Mouse (Mus musculus) liver, embryonic 14.5 days (tissue): ENCODE data around the gene Nop9. TPM values are rescaled to one million over a fixed set of nuclear protein-coding genes. Genes with fewer than 3 reads are reported as not detected.

Experiments used
- ATAC-seq: fragments of 200-750 bp; cut with Nextera tagmentation; 2 replicates; pipeline ENCODE4 v1.8.0; 2017; ENCODE audit warnings: moderate number of reproducible peaks, mild to moderate bottlenecking, moderate library complexity; ENCODE audit not compliant: insufficient read depth
- DNase-seq, 3 experiments: peaks; one replicate each; pipeline ENCODE4 v3.0.0-alpha.2; 2012 to 2013; ENCODE audit warnings: low read depth in 3 of 3, low spot score in 3 of 3
- H3K27ac ChIP-seq: fragments of 300-500 bp; sonication (generic); 2 replicates; pipeline ENCODE4 v1.5.1; 2014; ENCODE audit warnings: moderate library complexity, mild to moderate bottlenecking, control low read depth, inconsistent platforms
- H3K27me3 ChIP-seq: fragments of 300-500 bp; sonication (generic); 2 replicates; pipeline ENCODE4 v1.6.1; 2014; ENCODE audit warnings: mild to moderate bottlenecking, low read length, moderate library complexity; ENCODE audit not compliant: control insufficient read depth, insufficient read depth
- H3K36me3 ChIP-seq: fragments of 300-500 bp; sonication (generic); replicated peaks from 2 replicates; pipeline ENCODE4 v1.6.1; 2014; ENCODE audit warnings: low read depth; ENCODE audit not compliant: control insufficient read depth, insufficient read depth
- H3K4me1 ChIP-seq, 2 experiments: fragments of 200-500 bp in 1 of 2; fragments of 300-500 bp in 1 of 2; sonication (generic) in 1 of 2; replicated peaks; 2 replicates each; pipeline ENCODE4 v1.6.1; 2012 to 2014; ENCODE audit warnings: antibody characterized with exemption in 1 of 2, inconsistent platforms in 1 of 2, low read length in 1 of 2; ENCODE audit not compliant: control insufficient read depth in 2 of 2, insufficient read depth in 2 of 2
- H3K4me2 ChIP-seq: fragments of 300-500 bp; sonication (generic); 2 replicates; pipeline ENCODE4 v1.6.1; 2014; ENCODE audit warnings: low read depth, mild to moderate bottlenecking, control low read depth, moderate library complexity
- H3K4me3 ChIP-seq, 2 experiments: fragments of 200-500 bp in 1 of 2; fragments of 300-500 bp in 1 of 2; sonication (generic) in 1 of 2; 2 replicates each; pipeline ENCODE4 v1.5.1; 2012 to 2014; ENCODE audit warnings: low read depth in 2 of 2, low read length in 2 of 2, mild to moderate bottlenecking in 2 of 2, control low read depth in 1 of 2, inconsistent platforms in 1 of 2, moderate library complexity in 1 of 2; ENCODE audit not compliant: insufficient read depth in 1 of 2
- H3K9ac ChIP-seq: fragments of 300-500 bp; sonication (generic); replicated peaks from 2 replicates; pipeline ENCODE4 v1.6.1; 2014; ENCODE audit warnings: mild to moderate bottlenecking, control low read depth, moderate library complexity
- H3K9me3 ChIP-seq: fragments of 300-500 bp; sonication (generic); 2 replicates; pipeline ENCODE4 v1.6.1; 2016; ENCODE audit warnings: low read length, mixed read lengths; ENCODE audit not compliant: control insufficient read depth
- CTCF ChIP-seq: IDR thresholded peaks from 2 replicates; pipeline ENCODE4 v1.5.1; 2016; ENCODE audit warnings: antibody characterized with exemption, low read depth, control low read depth
- EP300 ChIP-seq: IDR thresholded peaks from 2 replicates; pipeline ENCODE4 v1.6.1; 2016; ENCODE audit warnings: antibody characterized with exemption, low read depth
- WGBS: fragments of 180-500 bp; shearing (Covaris S2); extraction: QIAGEN DNeasy Blood & Tissue Kit; methylation state at CpG from one replicate; pipeline ENCODE4 v1.1.7; 2014; ENCODE audit not compliant: insufficient replicate concordance; 5-methylcytosine and 5-hydroxymethylcytosine counted together
- polyA plus RNA-seq, 2 experiments: library from polyadenylated mRNA; depleted of rRNA in 1 of 2; stranded (reverse) in 1 of 2; unstranded in 1 of 2; fragments of >200 nt; fragmentation: Nextera tagmentation in 1 of 2; extraction: Ambion mirVana in 1 of 2; gene quantifications; 2 replicates each; pipeline versions ENCODE4 v1.2.1 to v1.2.3; 2012 to 2014

Nop9 gene
- polyA plus RNA-seq, 2 experiments = 13.2 to 20.8 TPM

DNA sequence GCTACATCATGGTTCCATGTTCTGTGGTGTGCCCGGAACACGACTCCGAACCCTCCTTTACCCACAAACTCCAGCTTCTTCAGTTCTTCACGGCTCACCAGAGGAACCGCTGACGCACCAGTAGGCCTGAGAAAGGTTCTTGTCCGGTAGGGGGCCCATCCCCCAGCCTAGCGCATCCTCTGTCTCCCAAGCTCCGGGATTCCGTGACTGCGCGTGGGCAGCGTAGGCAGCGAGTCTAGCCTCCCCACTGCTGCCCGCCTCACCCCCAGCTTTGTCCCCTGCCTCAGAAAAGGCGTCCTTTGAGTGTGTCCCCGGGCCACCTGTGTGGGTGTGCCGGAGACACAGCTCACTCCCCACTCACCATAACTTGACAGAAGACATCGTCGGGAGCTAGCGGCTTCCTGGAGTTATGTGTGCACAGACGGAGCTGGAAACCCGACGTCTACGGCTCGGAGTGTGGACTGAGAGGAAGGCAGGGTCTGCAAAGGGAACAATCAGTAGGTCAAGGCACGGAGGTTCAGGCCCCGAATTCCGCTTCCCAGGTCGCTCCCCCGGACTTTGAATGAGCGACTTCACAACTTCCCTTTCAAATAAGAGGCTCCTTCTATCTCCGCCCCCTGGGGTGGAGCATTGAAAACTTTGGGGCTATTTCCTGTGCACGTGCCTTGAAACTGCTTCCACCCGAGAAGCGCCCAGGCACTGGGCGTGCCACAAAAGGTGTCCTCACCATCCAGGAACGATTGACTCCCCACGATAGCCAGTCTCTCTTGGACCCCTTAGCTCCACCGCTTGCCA, 43.0 kb downstream of the Nop9 start, which contains the start of gene Ripk3:
Gene Ripk3 (minus strand): TSS at position 610 of the 795 bp plus-strand sequence.
- Histone ChIP-seq H3K4me2 (peak within 1 kb of the TSS; percentile 91), H3K36me3 (no peaks in the 10 kb centered on the region), H3K9me3 (no peaks in the 10 kb centered on the region), H3K4me1 (peaks cover 0 to 7% of the 10 kb centered on the region in 2 experiments; a peak in 3 of 4 replicates), H3K4me3 (peak within 1 kb of the TSS; percentile 63 to 77), H3K9ac (peak within 1 kb of the TSS; percentile 48), H3K27ac (no peak within 1 kb of the TSS), H3K27me3 (peaks cover 7% of the 10 kb centered on the region)
- ATAC-seq = peak; percentile 65; the same call in 1 of the 2 replicates
- TF ChIP-seq EP300 (no peak), CTCF (peak; percentile 36)
- peak; percentile 35 to 57 (median 43) for DNase-seq
- WGBS = 4% methylated on average over 40 of the region's 40 CpGs

GRCm38 (mm10) chr14:55793461-55793860, 48.0 kb downstream of the Nop9 start:
- no peak overlapping the region for H3K27ac ChIP-seq
- H3K9me3 ChIP-seq = no peaks in the 10 kb centered on the region
- WGBS = 38% methylated on average over 2 of the region's 2 CpGs
- no peak for TF ChIP-seq CTCF
- TF ChIP-seq EP300 = no peak
- DNase-seq (no peak), ATAC-seq (no peak)
- no peak overlapping the region for H3K4me3 ChIP-seq
- no peak overlapping the region for H3K9ac ChIP-seq
- no peak overlapping the region for H3K4me2 ChIP-seq
- H3K4me1 ChIP-seq = peaks cover 3 to 8% of the 10 kb centered on the region in 2 experiments
- no peaks in the 10 kb centered on the region for H3K36me3 ChIP-seq
- no peaks in the 10 kb centered on the region for H3K27me3 ChIP-seq

- no peak overlapping the region for H3K9ac ChIP-seq
- H3K4me3 ChIP-seq = no peak overlapping the region
- peaks cover 3 to 6% of the 10 kb centered on the region in 2 experiments for H3K4me1 ChIP-seq
- H3K27ac ChIP-seq = no peak overlapping the region
- H3K36me3 ChIP-seq = no peaks in the 10 kb centered on the region
- H3K9me3 ChIP-seq = no peaks in the 10 kb centered on the region
- no peaks in the 10 kb centered on the region for H3K27me3 ChIP-seq
- no peak for TF ChIP-seq CTCF
- TF ChIP-seq EP300 = no peak
- H3K4me2 ChIP-seq = no peak overlapping the region
- DNase-seq (no peak), ATAC-seq (no peak)
- WGBS = 52% methylated on average over 2 of the region's 2 CpGs
Observed at GRCm38 (mm10) chr14:55793946-55794345, 48.5 kb downstream of the Nop9 start.

- WGBS = 52% methylated on average over 15 of the region's 15 CpGs
- no peak overlapping the region for H3K4me2 ChIP-seq
- no peak overlapping the region for H3K9ac ChIP-seq
- H3K9me3 ChIP-seq = no peaks in the 10 kb centered on the region
- ATAC-seq = no peak
- H3K36me3 ChIP-seq = no peaks in the 10 kb centered on the region
- no peaks in the 10 kb centered on the region for H3K27me3 ChIP-seq
- H3K27ac ChIP-seq = no peak overlapping the region
- no peak for DNase-seq
- no peak overlapping the region for H3K4me3 ChIP-seq
- TF ChIP-seq CTCF (no peak), EP300 (no peak)
- H3K4me1 ChIP-seq = peaks cover 3 to 6% of the 10 kb centered on the region in 2 experiments
Observed at GRCm38 (mm10) chr14:55795380-55796163, 50.1 kb downstream of the Nop9 start.

Other genes with a start within 250 kb of the Nop9 start
Only the 30 nearest of the 35 such genes appear.
- 25.4 and 30.9 TPM in 2 replicates for gene Dcaf11, start 185.7 kb upstream of the Nop9 start, polyA plus RNA-seq (2012; rRNA removed)
- gene Dcaf11, start 185.7 kb upstream of the Nop9 start, polyA plus RNA-seq (2014; fragmentation: Nextera tagmentation; extraction: Ambion mirVana) = 47.5 and 51.2 TPM in 2 replicates
- gene A730061H03Rik, start 185.3 kb upstream of the Nop9 start, polyA plus RNA-seq (2012; rRNA removed) = 0.95 and 1.3 TPM in 2 replicates
- gene A730061H03Rik, start 185.3 kb upstream of the Nop9 start, polyA plus RNA-seq (2014; fragmentation: Nextera tagmentation; extraction: Ambion mirVana) = 1.8 and 2.1 TPM in 2 replicates
- gene Fitm1, start 170.1 kb upstream of the Nop9 start, polyA plus RNA-seq (2012; rRNA removed) = 0.19 and 0.38 TPM in 2 replicates
- 0.37 and 0.58 TPM in 2 replicates for gene Fitm1, start 170.1 kb upstream of the Nop9 start, polyA plus RNA-seq (2014; fragmentation: Nextera tagmentation; extraction: Ambion mirVana)
- gene Psme1, start 167.6 kb upstream of the Nop9 start, polyA plus RNA-seq (2012; rRNA removed) = 32.0 and 51.1 TPM in 2 replicates
- gene Psme1, start 167.6 kb upstream of the Nop9 start, polyA plus RNA-seq (2014; fragmentation: Nextera tagmentation; extraction: Ambion mirVana) = 99.9 and 103 TPM in 2 replicates
- gene Emc9, start 160.4 kb upstream of the Nop9 start, polyA plus RNA-seq (2012; rRNA removed) = 19.2 and 20.3 TPM in 2 replicates
- gene Emc9, start 160.4 kb upstream of the Nop9 start, polyA plus RNA-seq (2014; fragmentation: Nextera tagmentation; extraction: Ambion mirVana) = 32.8 and 33.0 TPM in 2 replicates
- gene Psme2, start 154.6 kb upstream of the Nop9 start, polyA plus RNA-seq (2012; rRNA removed) = 36.2 and 56.0 TPM in 2 replicates
- 181 and 190 TPM in 2 replicates for gene Psme2, start 154.6 kb upstream of the Nop9 start, polyA plus RNA-seq (2014; fragmentation: Nextera tagmentation; extraction: Ambion mirVana)
- gene Rnf31, start 154.0 kb upstream of the Nop9 start, polyA plus RNA-seq (2012; rRNA removed) = 6.2 and 6.5 TPM in 2 replicates
- 6.6 and 7.6 TPM in 2 replicates for gene Rnf31, start 154.0 kb upstream of the Nop9 start, polyA plus RNA-seq (2014; fragmentation: Nextera tagmentation; extraction: Ambion mirVana)
- 13.5 and 15.1 TPM in 2 replicates for gene Irf9, start 142.1 kb upstream of the Nop9 start, polyA plus RNA-seq (2012; rRNA removed)
- gene Irf9, start 142.1 kb upstream of the Nop9 start, polyA plus RNA-seq (2014; fragmentation: Nextera tagmentation; extraction: Ambion mirVana) = 11.2 and 13.8 TPM in 2 replicates
- gene Rec8, start 127.7 kb upstream of the Nop9 start, polyA plus RNA-seq (2012; rRNA removed) = 1.7 and 1.9 TPM in 2 replicates
- 0.87 and 1.0 TPM in 2 replicates for gene Rec8, start 127.7 kb upstream of the Nop9 start, polyA plus RNA-seq (2014; fragmentation: Nextera tagmentation; extraction: Ambion mirVana)
- gene Ipo4, start 109.7 kb upstream of the Nop9 start, polyA plus RNA-seq (2012; rRNA removed) = 13.5 and 27.6 TPM in 2 replicates
- gene Ipo4, start 109.7 kb upstream of the Nop9 start, polyA plus RNA-seq (2014; fragmentation: Nextera tagmentation; extraction: Ambion mirVana) = 22.6 and 27.9 TPM in 2 replicates
- 2.0 and 3.4 TPM in 2 replicates for gene Gm49378, start 107.8 kb upstream of the Nop9 start, polyA plus RNA-seq (2012; rRNA removed)
- gene Gm49378, start 107.8 kb upstream of the Nop9 start, polyA plus RNA-seq (2014; fragmentation: Nextera tagmentation; extraction: Ambion mirVana) = 2.0 and 2.9 TPM in 2 replicates
- gene Tm9sf1, start 101.9 kb upstream of the Nop9 start, polyA plus RNA-seq (2012; rRNA removed) = 26.4 and 33.2 TPM in 2 replicates
- gene Tm9sf1, start 101.9 kb upstream of the Nop9 start, polyA plus RNA-seq (2014; fragmentation: Nextera tagmentation; extraction: Ambion mirVana) = 42.8 and 45.4 TPM in 2 replicates
- 0.34 and 0.39 TPM in 2 replicates for gene Tssk4, start 95.5 kb upstream of the Nop9 start, polyA plus RNA-seq (2012; rRNA removed)
- 0.19 and 0.23 TPM in 2 replicates for gene Tssk4, start 95.5 kb upstream of the Nop9 start, polyA plus RNA-seq (2014; fragmentation: Nextera tagmentation; extraction: Ambion mirVana)
- 11.6 and 13.4 TPM in 2 replicates for gene Mdp1, start 85.2 kb upstream of the Nop9 start, polyA plus RNA-seq (2012; rRNA removed)
- 15.5 and 16.6 TPM in 2 replicates for gene Mdp1, start 85.2 kb upstream of the Nop9 start, polyA plus RNA-seq (2014; fragmentation: Nextera tagmentation; extraction: Ambion mirVana)
- 10.6 and 14.1 TPM in 2 replicates for gene Gmpr2, start 73.8 kb upstream of the Nop9 start, polyA plus RNA-seq (2012; rRNA removed)
- gene Gmpr2, start 73.8 kb upstream of the Nop9 start, polyA plus RNA-seq (2014; fragmentation: Nextera tagmentation; extraction: Ambion mirVana) = 17.9 and 18.2 TPM in 2 replicates
- gene Nedd8, start 73.6 kb upstream of the Nop9 start, polyA plus RNA-seq (2012; rRNA removed) = 101 and 168 TPM in 2 replicates
- gene Nedd8, start 73.6 kb upstream of the Nop9 start, polyA plus RNA-seq (2014; fragmentation: Nextera tagmentation; extraction: Ambion mirVana) = 279 and 286 TPM in 2 replicates
- gene Tinf2, start 63.9 kb upstream of the Nop9 start, polyA plus RNA-seq (2012; rRNA removed) = 13.4 and 16.6 TPM in 2 replicates
- 19.0 and 19.3 TPM in 2 replicates for gene Tinf2, start 63.9 kb upstream of the Nop9 start, polyA plus RNA-seq (2014; fragmentation: Nextera tagmentation; extraction: Ambion mirVana)
- gene Tgm1, start 31.8 kb upstream of the Nop9 start, polyA plus RNA-seq (2012; rRNA removed) = 2.0 and 2.4 TPM in 2 replicates
- gene Tgm1, start 31.8 kb upstream of the Nop9 start, polyA plus RNA-seq (2014; fragmentation: Nextera tagmentation; extraction: Ambion mirVana) = 2.0 and 2.3 TPM in 2 replicates
- gene Rabggta, start 23.4 kb upstream of the Nop9 start, polyA plus RNA-seq (2012; rRNA removed) = 10.9 and 12.8 TPM in 2 replicates
- 7.4 and 8.1 TPM in 2 replicates for gene Rabggta, start 23.4 kb upstream of the Nop9 start, polyA plus RNA-seq (2014; fragmentation: Nextera tagmentation; extraction: Ambion mirVana)
- gene Dhrs1, start within 50 bp of the Nop9 start, polyA plus RNA-seq (2012; rRNA removed) = 21.2 and 31.0 TPM in 2 replicates
- gene Dhrs1, start within 50 bp of the Nop9 start, polyA plus RNA-seq (2014; fragmentation: Nextera tagmentation; extraction: Ambion mirVana) = 34.4 and 40.4 TPM in 2 replicates
- gene Cideb, start 12.8 kb downstream of the Nop9 start, polyA plus RNA-seq (2012; rRNA removed) = 37.3 and 42.1 TPM in 2 replicates
- gene Cideb, start 12.8 kb downstream of the Nop9 start, polyA plus RNA-seq (2014; fragmentation: Nextera tagmentation; extraction: Ambion mirVana) = 40.0 and 42.8 TPM in 2 replicates
- gene Ltb4r2, start 15.7 kb downstream of the Nop9 start, polyA plus RNA-seq (2012; rRNA removed) = 0.65 and 0.67 TPM in 2 replicates
- gene Ltb4r2, start 15.7 kb downstream of the Nop9 start, polyA plus RNA-seq (2014; fragmentation: Nextera tagmentation; extraction: Ambion mirVana) = 0.39 and 0.67 TPM in 2 replicates
- gene Ltb4r1, start 20.3 kb downstream of the Nop9 start, polyA plus RNA-seq (2012; rRNA removed) = 2.9 and 3.3 TPM in 2 replicates
- gene Ltb4r1, start 20.3 kb downstream of the Nop9 start, polyA plus RNA-seq (2014; fragmentation: Nextera tagmentation; extraction: Ambion mirVana) = 1.7 and 2.7 TPM in 2 replicates
- 0.88 and 1.0 TPM in 2 replicates for gene Adcy4, start 38.4 kb downstream of the Nop9 start, polyA plus RNA-seq (2012; rRNA removed)
- gene Adcy4, start 38.4 kb downstream of the Nop9 start, polyA plus RNA-seq (2014; fragmentation: Nextera tagmentation; extraction: Ambion mirVana) = 0.66 and 1.2 TPM in 2 replicates
- 13.1 and 15.1 TPM in 2 replicates for gene Ripk3, start 43.2 kb downstream of the Nop9 start, polyA plus RNA-seq (2012; rRNA removed)
- gene Ripk3, start 43.2 kb downstream of the Nop9 start, polyA plus RNA-seq (2014; fragmentation: Nextera tagmentation; extraction: Ambion mirVana) = 18.2 and 22.0 TPM in 2 replicates
- 0.89 and 1.0 TPM in 2 replicates for gene Nfatc4, start 77.5 kb downstream of the Nop9 start, polyA plus RNA-seq (2012; rRNA removed)
- 0.33 and 0.66 TPM in 2 replicates for gene Nfatc4, start 77.5 kb downstream of the Nop9 start, polyA plus RNA-seq (2014; fragmentation: Nextera tagmentation; extraction: Ambion mirVana)
- gene Nynrin, start 108.3 kb downstream of the Nop9 start, polyA plus RNA-seq (2012; rRNA removed) = 1.7 and 1.9 TPM in 2 replicates
- gene Nynrin, start 108.3 kb downstream of the Nop9 start, polyA plus RNA-seq (2014; fragmentation: Nextera tagmentation; extraction: Ambion mirVana) = 1.2 and 1.4 TPM in 2 replicates
- gene Cbln3, start 138.7 kb downstream of the Nop9 start, polyA plus RNA-seq (2012; rRNA removed) = 0.15 and 0.16 TPM in 2 replicates
- 0.06 and 0.15 TPM in 2 replicates for gene Cbln3, start 138.7 kb downstream of the Nop9 start, polyA plus RNA-seq (2014; fragmentation: Nextera tagmentation; extraction: Ambion mirVana)
- gene Khnyn, start 139.3 kb downstream of the Nop9 start, polyA plus RNA-seq (2012; rRNA removed) = 5.8 and 7.5 TPM in 2 replicates
- gene Khnyn, start 139.3 kb downstream of the Nop9 start, polyA plus RNA-seq (2014; fragmentation: Nextera tagmentation; extraction: Ambion mirVana) = 2.4 and 2.8 TPM in 2 replicates
- gene Sdr39u1, start 154.6 kb downstream of the Nop9 start, polyA plus RNA-seq (2012; rRNA removed) = 6.1 and 6.7 TPM in 2 replicates
- 11.8 and 12.0 TPM in 2 replicates for gene Sdr39u1, start 154.6 kb downstream of the Nop9 start, polyA plus RNA-seq (2014; fragmentation: Nextera tagmentation; extraction: Ambion mirVana)